Mouse (Mus musculus): Measurements from ENCODE around the gene 9530002B09Rik.

9530002B09Rik gene

GRCm38 (mm10) chr4:122688975-122689374 lies at the start of gene 9530002B09Rik:
9530002B09Rik (plus strand) TSS chr4:122689275.
- no peak for DNase-seq (ENCODE audit: low spot score)

All from embryo, embryonic 10.5 days (tissue).